10 mouse cellular contexts compared by ENCODE assay signal in genomic region chr9:69071203-69071867, GRCm38 (mm10).
DNase-seq lines count a peak whose midpoint lies in the region; ATAC-seq and TF ChIP-seq lines count a peak whose summit lies in the region.
"Had no signal": no experiment of that assay in that cellular context is flagged by ENCODE, and none has a peak within 500 bp of the region (broad histone marks: within the 10 kb centered on the region; RNA-seq: fewer than 3 reads in every experiment).

No protein-coding gene starts in this region.

- H3K27me3 ChIP-seq in heart, adult 2 months (ENCODE audit: control insufficient read depth, insufficient read depth, low read length): no peaks in the 10 kb centered on the region
- 0 out of 2 replicates have a peak, but pooled peaks cover 3% of the 10 kb centered on the region for H3K27me3 ChIP-seq in heart, embryonic 12.5 days (replicated peaks)
- no peaks in the 10 kb centered on the region for H3K27me3 ChIP-seq in embryonic facial prominence, embryonic 11.5 days (ENCODE audit: control insufficient read depth, insufficient read depth, low read length)
- H3K27me3 ChIP-seq: forebrain, embryonic 15.5 days; liver, embryonic 13.5 days had no signal

- H3K9me3 ChIP-seq in heart, embryonic 12.5 days (replicated peaks): no peaks in the 10 kb centered on the region
- no peaks in the 10 kb centered on the region for H3K9me3 ChIP-seq in embryonic facial prominence, embryonic 11.5 days (replicated peaks; ENCODE audit: control insufficient read depth, low read length)
- H3K9me3 ChIP-seq: forebrain, embryonic 15.5 days; liver, embryonic 13.5 days had no signal

- WGBS in heart, adult 2 months: 64% methylated on average over 15 of the region's 15 CpGs
- WGBS in heart, embryonic 12.5 days: 72% methylated on average over 15 of the region's 15 CpGs
- 48% methylated on average over 15 of the region's 15 CpGs for WGBS in embryonic facial prominence, embryonic 11.5 days

- no peaks in the 10 kb centered on the region for H3K36me3 ChIP-seq in heart, adult 2 months (ENCODE audit: control insufficient read depth, insufficient read depth, low read length)
- H3K36me3 ChIP-seq in heart, embryonic 12.5 days: no peaks in the 10 kb centered on the region
- H3K36me3 ChIP-seq in embryonic facial prominence, embryonic 11.5 days (replicated peaks; ENCODE audit: control insufficient read depth, insufficient read depth, low read depth, low read length): no peaks in the 10 kb centered on the region
- H3K36me3 ChIP-seq: forebrain, embryonic 15.5 days; liver, embryonic 13.5 days had no signal

- H3K27ac ChIP-seq in heart, adult 2 months: no peak overlapping the region
- H3K27ac ChIP-seq in heart, embryonic 12.5 days (ENCODE audit: poor library complexity, severe bottlenecking): no peak overlapping the region
- no peak overlapping the region for H3K27ac ChIP-seq in embryonic facial prominence, embryonic 11.5 days (replicated peaks; ENCODE audit: low read depth, low read length)
- H3K27ac ChIP-seq: forebrain, embryonic 15.5 days; liver, embryonic 13.5 days had no signal

- H3K79me2 ChIP-seq in heart, adult 2 months (replicated peaks; ENCODE audit: control insufficient read depth, insufficient read depth, low read length): no peaks in the 10 kb centered on the region

- 0 out of 2 replicates have a peak, but pooled peaks have one; percentile 11 for TF ChIP-seq POLR2A in heart, adult 2 months (IDR thresholded peaks at IDR 0.05; ENCODE audit: insufficient read depth, low read depth, low read length)
- no peak for TF ChIP-seq POLR2A in brain, embryonic 14.5 days (IDR thresholded peaks at IDR 0.05; ENCODE audit: borderline replicate concordance, extremely low read depth, insufficient read depth, insufficient read length, poor library complexity, severe bottlenecking)

- no peak for TF ChIP-seq EP300 in heart, adult 2 months (IDR thresholded peaks at IDR 0.05; ENCODE audit: insufficient read depth, low read depth, low read length)

- H3K4me1 ChIP-seq in heart, adult 2 months (ENCODE audit: control insufficient read depth, insufficient read depth, low read length): no peaks in the 10 kb centered on the region; the same call in none of the 2 replicates
- no peaks in the 10 kb centered on the region for H3K4me1 ChIP-seq in heart, embryonic 12.5 days (replicated peaks)
- no peaks in the 10 kb centered on the region for H3K4me1 ChIP-seq in embryonic facial prominence, embryonic 11.5 days (ENCODE audit: control insufficient read depth, insufficient read depth, low read length)
- H3K4me1 ChIP-seq: forebrain, embryonic 15.5 days had no signal

- no peak for ATAC-seq in heart, embryonic 12.5 days (ENCODE audit: insufficient number of reproducible peaks, low FRiP score)
- peak; percentile 39; the same call in 1 of the 2 replicates for ATAC-seq in embryonic facial prominence, embryonic 11.5 days (replicated peaks; ENCODE audit: insufficient number of reproducible peaks, low FRiP score, low TSS enrichment, low read depth)
- ATAC-seq in CD4-positive, CD25-positive, alpha-beta regulatory T cell, adult 4 months: no peak
- ATAC-seq: forebrain, embryonic 15.5 days had no signal

- H3K9ac ChIP-seq in heart, adult 2 months (ENCODE audit: low read depth, low read length): no peak overlapping the region
- no peak overlapping the region for H3K9ac ChIP-seq in heart, embryonic 12.5 days
- H3K9ac ChIP-seq in embryonic facial prominence, embryonic 11.5 days (replicated peaks; ENCODE audit: low read length): no peak overlapping the region
- H3K9ac ChIP-seq: forebrain, embryonic 15.5 days; liver, embryonic 13.5 days had no signal

- DNase-seq in heart, adult 2 months: no peak
- peak; percentile 22 for DNase-seq in brain, embryonic 14.5 days (ENCODE audit: low read depth)
- peak; percentile 77 for DNase-seq in embryonic facial prominence, embryonic 11.5 days (ENCODE audit: low spot score)
- DNase-seq in lung, postnatal 10 days: peak; percentile 51
- no peak for DNase-seq in adrenal gland, postnatal 36 days
- DNase-seq in urinary bladder, postnatal 10 days (ENCODE audit: low spot score): no peak
- DNase-seq: liver, embryonic 13.5 days had no signal

- no peak for TF ChIP-seq CTCF in heart, adult 2 months (IDR thresholded peaks at IDR 0.05)
- no peak for TF ChIP-seq CTCF in brain, embryonic 14.5 days (IDR thresholded peaks at IDR 0.05; ENCODE audit: borderline replicate concordance, extremely low read depth, insufficient read depth, insufficient read length)

- intact Hi-C loops in heart, adult 2 months (cut with DNase I): no loop called here

- H3K4me3 ChIP-seq in heart, adult 2 months: no peak overlapping the region
- no peak overlapping the region for H3K4me3 ChIP-seq in heart, embryonic 12.5 days
- no peak overlapping the region for H3K4me3 ChIP-seq in embryonic facial prominence, embryonic 11.5 days (ENCODE audit: low read depth, low read length)
- H3K4me3 ChIP-seq: forebrain, embryonic 15.5 days; liver, embryonic 13.5 days had no signal

- no peak overlapping the region for H3K4me2 ChIP-seq in heart, embryonic 12.5 days
- H3K4me2 ChIP-seq in embryonic facial prominence, embryonic 11.5 days (ENCODE audit: low read depth, low read length): no peak overlapping the region
- H3K4me2 ChIP-seq: forebrain, embryonic 15.5 days; liver, embryonic 13.5 days had no signal

Comparison
In these comparisons a context has a peak if more than half of its experiments do, and no peak if none do; other contexts are left out.
1. DNase-seq: peak in brain, embryonic 14.5 days (single experiment), embryonic facial prominence, embryonic 11.5 days (single experiment) and lung, postnatal 10 days (single experiment); none in heart, adult 2 months (0 of 2), adrenal gland, postnatal 36 days (0 of 2) and urinary bladder, postnatal 10 days (single experiment).